Mouse (Mus musculus) hindbrain, postnatal 0 days (tissue): ENCODE measurements around the gene Cer1. TPM values are rescaled to one million over a fixed set of nuclear protein-coding genes. Genes with fewer than 3 reads are reported as not detected.

Experiments used
- ATAC-seq: fragments of 200-750 bp; cut with Nextera tagmentation; 2 replicates; pipeline ENCODE4 v1.8.0; 2017; ENCODE audit warnings: mild to moderate bottlenecking, moderate TSS enrichment, moderate library complexity
- DNase-seq: peaks from one replicate; pipeline ENCODE4 v3.0.0-alpha.2; 2015; ENCODE audit warnings: low spot score
- H3K27ac ChIP-seq: fragments of 300-500 bp; sonication (generic); 2 replicates; pipeline ENCODE4 v1.5.1; 2014; ENCODE audit warnings: mild to moderate bottlenecking
- H3K27me3 ChIP-seq: fragments of 300-500 bp; sonication (generic); 2 replicates; pipeline ENCODE4 v1.6.1; 2014; ENCODE audit warnings: low read length, mixed read lengths; ENCODE audit not compliant: insufficient read depth
- H3K36me3 ChIP-seq: fragments of 300-500 bp; sonication (generic); 2 replicates; pipeline ENCODE4 v1.6.1; 2014; ENCODE audit warnings: low read length, mixed read lengths; ENCODE audit not compliant: insufficient read depth
- H3K4me1 ChIP-seq: fragments of 300-500 bp; sonication (generic); 2 replicates; pipeline ENCODE4 v1.6.1; 2014; ENCODE audit warnings: antibody characterized with exemption, low read length, mixed read lengths; ENCODE audit not compliant: insufficient read depth
- H3K4me2 ChIP-seq: fragments of 300-500 bp; sonication (generic); 2 replicates; pipeline ENCODE4 v1.6.1; 2014; ENCODE audit warnings: low read depth, mild to moderate bottlenecking, low read length, moderate library complexity, mixed read lengths
- H3K4me3 ChIP-seq: fragments of 300-500 bp; sonication (generic); 2 replicates; pipeline ENCODE4 v1.5.1; 2014; ENCODE audit warnings: low read length
- H3K9ac ChIP-seq: fragments of 300-500 bp; sonication (generic); replicated peaks from 2 replicates; pipeline ENCODE4 v1.6.1; 2014; ENCODE audit warnings: mild to moderate bottlenecking, low read length, moderate library complexity, mixed read lengths
- H3K9me3 ChIP-seq: fragments of 300-500 bp; sonication (generic); 2 replicates; pipeline ENCODE4 v1.6.1; 2016; ENCODE audit warnings: low read length, mixed read lengths
- CTCF ChIP-seq: IDR thresholded peaks from 2 replicates; pipeline ENCODE4 v1.5.1; 2016; ENCODE audit warnings: antibody characterized with exemption, control low read depth, low read depth
- WGBS: fragments of 180-500 bp; shearing (Covaris S2); extraction: QIAGEN DNeasy Blood & Tissue Kit; methylation state at CpG from one replicate; pipeline ENCODE4 v1.1.7; 2014; 5-methylcytosine and 5-hydroxymethylcytosine counted together
- polyA plus RNA-seq: library from polyadenylated mRNA; unstranded; fragments of >200 nt; fragmentation: Nextera tagmentation; extraction: Ambion mirVana; gene quantifications from 2 replicates; pipeline ENCODE4 v1.2.1, GENCODE M21; 2015
- total RNA-seq: library from RNA; depleted of rRNA; stranded (reverse); fragments of >200 nt; gene quantifications from 2 replicates; pipeline ENCODE4 v1.2.3, GENCODE M21; 2014

Gene Cer1
- total and polyA plus RNA-seq, 2 experiments from 2014 or later: not detected

- H3K27me3 ChIP-seq: no peaks in the 10 kb centered on the region
- no peaks in the 10 kb centered on the region for H3K36me3 ChIP-seq
- ATAC-seq (no peak), DNase-seq (no peak)
- TF ChIP-seq CTCF: no peak
- H3K4me3 ChIP-seq: no peak overlapping the region
- H3K4me1 ChIP-seq: no peaks in the 10 kb centered on the region
- no peaks in the 10 kb centered on the region for H3K9me3 ChIP-seq
- no peak overlapping the region for H3K4me2 ChIP-seq
- no peak overlapping the region for H3K9ac ChIP-seq
- no peak overlapping the region for H3K27ac ChIP-seq
- 79% methylated on average over 6 of the region's 6 CpGs for WGBS
Measured at GRCm38 (mm10) chr4:82879152-82879551, 5.8 kb downstream of the Cer1 start.

DNA sequence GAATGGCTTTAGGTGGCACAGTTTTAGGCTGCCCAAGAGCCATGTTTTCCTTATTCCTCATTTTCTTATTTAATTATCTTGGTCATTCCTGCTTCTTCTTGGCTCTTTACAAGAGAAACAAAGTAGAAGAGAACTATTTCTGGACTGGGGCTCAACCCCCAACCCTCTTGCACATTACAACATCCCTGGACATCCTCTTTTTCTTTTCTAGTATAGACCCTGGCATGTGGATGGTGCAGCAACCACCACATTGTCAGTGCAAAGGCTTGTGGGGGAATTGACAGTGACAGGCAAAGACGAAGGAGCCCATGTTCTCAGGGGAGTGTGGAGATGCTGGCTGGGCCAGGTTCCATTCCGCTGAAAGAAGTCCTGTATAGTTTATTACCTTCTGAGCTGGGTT, 8.3 kb downstream of the Cer1 start:
- Histone ChIP-seq H3K4me1 (no peaks in the 10 kb centered on the region), H3K4me2 (no peak overlapping the region), H3K4me3 (no peak overlapping the region), H3K27me3 (no peaks in the 10 kb centered on the region), H3K27ac (no peak overlapping the region), H3K9ac (no peak overlapping the region), H3K9me3 (no peaks in the 10 kb centered on the region), H3K36me3 (no peaks in the 10 kb centered on the region)
- 80% methylated on average over 2 of the region's 2 CpGs for WGBS
- DNase-seq: no peak
- no peak for ATAC-seq
- TF ChIP-seq CTCF: no peak

- no peaks in the 10 kb centered on the region for H3K9me3 ChIP-seq
- no peak overlapping the region for H3K9ac ChIP-seq
- 87% methylated on average over 4 of the region's 4 CpGs for WGBS
- no peaks in the 10 kb centered on the region for H3K27me3 ChIP-seq
- H3K4me3 ChIP-seq: no peak overlapping the region
- no peak for DNase-seq
- H3K27ac ChIP-seq: no peak overlapping the region
- no peaks in the 10 kb centered on the region for H3K4me1 ChIP-seq
- no peak overlapping the region for H3K4me2 ChIP-seq
- ATAC-seq: no peak
- H3K36me3 ChIP-seq: no peaks in the 10 kb centered on the region
- TF ChIP-seq CTCF: no peak
Measured at GRCm38 (mm10) chr4:82875532-82875931, 9.4 kb downstream of the Cer1 start.

DNA sequence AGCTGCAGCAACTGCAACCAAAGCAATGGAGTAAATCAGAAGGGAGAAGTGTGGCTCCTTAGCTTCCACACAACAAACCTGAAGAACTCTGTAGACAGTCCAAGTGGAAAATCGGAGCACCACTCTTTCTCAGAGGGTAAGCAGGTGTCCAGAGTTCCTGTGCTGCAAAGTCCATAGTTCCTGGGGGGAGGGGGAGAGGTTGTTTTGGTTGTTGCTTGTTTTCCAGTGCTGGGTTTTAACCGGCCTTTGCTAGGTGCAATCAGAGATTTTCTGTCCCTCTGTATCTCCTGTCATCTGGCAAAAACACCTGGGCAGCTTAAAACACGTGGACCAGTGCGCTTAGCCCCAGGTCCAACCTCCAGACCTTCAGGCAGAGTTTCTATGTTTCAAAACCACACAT, 10.2 kb downstream of the Cer1 start:
- DNase-seq (no peak), ATAC-seq (no peak)
- Histone ChIP-seq H3K36me3 (no peaks in the 10 kb centered on the region), H3K4me1 (no peaks in the 10 kb centered on the region), H3K27ac (no peak overlapping the region), H3K9me3 (no peaks in the 10 kb centered on the region), H3K27me3 (no peaks in the 10 kb centered on the region), H3K4me3 (no peak overlapping the region), H3K9ac (no peak overlapping the region), H3K4me2 (no peak overlapping the region)
- TF ChIP-seq CTCF: no peak
- WGBS: 77% methylated on average over 4 of the region's 4 CpGs

DNA sequence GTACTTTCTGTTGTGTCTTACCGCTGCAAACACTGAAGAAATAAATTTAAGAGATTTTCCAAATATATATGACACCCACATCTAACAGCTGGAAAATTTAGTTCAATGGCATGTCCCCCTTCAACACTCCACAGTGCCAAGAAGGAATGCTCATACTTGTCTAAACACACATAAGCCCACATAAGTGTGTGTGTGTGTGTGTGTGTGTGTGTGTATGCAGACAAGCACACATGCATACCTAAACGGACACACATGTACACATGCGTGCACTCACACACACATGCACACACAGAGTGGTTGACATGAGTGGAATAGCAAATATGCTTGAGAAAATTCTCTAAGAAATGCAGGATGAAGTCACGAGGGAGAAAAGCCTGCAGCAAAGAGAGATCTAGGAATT, 12.4 kb downstream of the Cer1 start:
- no peak for TF ChIP-seq CTCF
- Histone ChIP-seq H3K36me3 (no peaks in the 10 kb centered on the region), H3K9me3 (no peaks in the 10 kb centered on the region), H3K9ac (no peak overlapping the region), H3K27me3 (no peaks in the 10 kb centered on the region), H3K4me1 (no peaks in the 10 kb centered on the region), H3K4me2 (no peak overlapping the region), H3K27ac (no peak overlapping the region), H3K4me3 (no peak overlapping the region)
- 74% methylated on average over 4 of the region's 4 CpGs for WGBS
- no peak for DNase-seq
- ATAC-seq: no peak

- no peaks in the 10 kb centered on the region for H3K9me3 ChIP-seq
- H3K27me3 ChIP-seq: no peaks in the 10 kb centered on the region
- H3K4me2 ChIP-seq: no peak overlapping the region
- no peak overlapping the region for H3K9ac ChIP-seq
- 23% methylated on average over 6 of the region's 6 CpGs for WGBS
- no peak overlapping the region for H3K27ac ChIP-seq
- no peak overlapping the region for H3K4me3 ChIP-seq
- no peaks in the 10 kb centered on the region for H3K36me3 ChIP-seq
- H3K4me1 ChIP-seq: no peaks in the 10 kb centered on the region
- TF ChIP-seq CTCF: no peak
- no peak for ATAC-seq
- no peak for DNase-seq
Measured at GRCm38 (mm10) chr4:82872121-82872520, 12.8 kb downstream of the Cer1 start.

GRCm38 (mm10) chr4:82870931-82871330, 14.0 kb downstream of the Cer1 start:
- no peaks in the 10 kb centered on the region for H3K36me3 ChIP-seq
- 81% methylated on average over 6 of the region's 6 CpGs for WGBS
- no peak overlapping the region for H3K4me2 ChIP-seq
- ATAC-seq (no peak), DNase-seq (no peak)
- H3K27ac ChIP-seq: no peak overlapping the region
- H3K4me1 ChIP-seq: no peaks in the 10 kb centered on the region
- H3K4me3 ChIP-seq: no peak overlapping the region
- H3K27me3 ChIP-seq: no peaks in the 10 kb centered on the region
- H3K9me3 ChIP-seq: no peaks in the 10 kb centered on the region
- TF ChIP-seq CTCF: no peak
- H3K9ac ChIP-seq: no peak overlapping the region
